Mouse (Mus musculus): ENCODE results near the gene Grhl1. TPM values are rescaled to one million over a fixed set of nuclear protein-coding genes. Genes with fewer than 3 reads are reported as not detected.

The Grhl1 gene
- polyA plus RNA-seq, 1 experiment from 2014 or later = 4.0 TPM

DNA sequence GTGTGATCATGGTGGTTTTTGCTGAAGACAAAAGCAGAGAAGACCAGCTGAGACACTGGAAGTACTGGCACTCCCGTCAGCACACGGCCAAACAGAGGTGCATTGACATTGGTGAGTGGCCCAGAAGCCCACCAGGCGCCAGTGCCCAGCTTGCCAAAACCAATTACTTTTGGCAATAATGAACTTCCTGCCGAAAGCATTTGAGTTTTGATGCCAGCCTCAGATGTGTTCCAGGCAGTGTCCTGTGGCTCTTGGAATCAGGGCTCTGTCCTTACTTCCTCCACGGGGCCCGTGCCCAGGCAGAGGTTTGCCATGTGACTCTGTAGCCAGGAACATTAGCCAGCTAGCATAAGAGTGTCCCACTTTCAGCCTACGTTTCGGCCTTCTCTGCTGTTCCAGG, 12.8 kb downstream of the Grhl1 start:
- WGBS = 83% methylated on average over 8 of the region's 8 CpGs
- no peaks in the 10 kb centered on the region for H3K4me1 ChIP-seq (ENCODE audit: insufficient read depth, low read depth, low read length)
- TF ChIP-seq EP300 (IDR thresholded peaks at IDR 0.05) = no peak
- TF ChIP-seq CTCF (IDR thresholded peaks at IDR 0.05) = no peak
- H3K9me3 ChIP-seq (ENCODE audit: low read length) = no peaks in the 10 kb centered on the region
- no peak overlapping the region for H3K9ac ChIP-seq (replicated peaks; ENCODE audit: low read depth)
- no peak overlapping the region for H3K4me3 ChIP-seq (ENCODE audit: low read depth, low read length)
- H3K27ac ChIP-seq (ENCODE audit: low read length) = no peak overlapping the region
- no peak for ATAC-seq
- no peaks in the 10 kb centered on the region for H3K27me3 ChIP-seq (replicated peaks; ENCODE audit: insufficient read depth, low read length)
- no peak overlapping the region for H3K4me2 ChIP-seq (replicated peaks; ENCODE audit: low read depth, low read length)
- no peaks in the 10 kb centered on the region for H3K36me3 ChIP-seq (ENCODE audit: insufficient read depth, low read length)
- DNase-seq (ENCODE audit: low spot score) = no peak

DNA sequence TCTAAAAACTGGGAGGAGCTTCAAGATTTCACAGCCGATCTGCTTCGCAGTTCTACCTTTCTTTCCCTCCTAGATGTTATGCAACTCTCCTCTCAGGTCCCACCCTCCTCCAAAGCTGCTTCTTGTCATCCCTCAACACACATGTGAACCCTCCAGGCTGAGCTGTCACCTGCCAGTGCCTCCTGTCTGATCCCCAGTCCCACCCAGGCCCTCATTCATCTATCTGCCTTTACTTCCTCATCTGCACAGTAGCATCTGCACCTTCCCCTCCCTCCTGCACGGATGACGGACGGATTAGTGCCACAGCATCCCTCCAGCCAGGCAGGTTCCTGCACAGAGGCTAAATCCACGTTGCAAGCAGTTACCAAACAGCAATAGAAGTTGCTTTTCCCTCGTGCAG, 14.1 kb downstream of the Grhl1 start:
- no peak overlapping the region for H3K27ac ChIP-seq (ENCODE audit: low read length)
- no peak overlapping the region for H3K9ac ChIP-seq (replicated peaks; ENCODE audit: low read depth)
- H3K4me2 ChIP-seq (replicated peaks; ENCODE audit: low read depth, low read length) = no peak overlapping the region
- no peak overlapping the region for H3K4me3 ChIP-seq (ENCODE audit: low read depth, low read length)
- no peak for DNase-seq (ENCODE audit: low spot score)
- no peaks in the 10 kb centered on the region for H3K9me3 ChIP-seq (ENCODE audit: low read length)
- H3K36me3 ChIP-seq (ENCODE audit: insufficient read depth, low read length) = no peaks in the 10 kb centered on the region
- no peak for ATAC-seq
- no peak for TF ChIP-seq EP300 (IDR thresholded peaks at IDR 0.05)
- no peak for TF ChIP-seq CTCF (IDR thresholded peaks at IDR 0.05)
- H3K4me1 ChIP-seq (ENCODE audit: insufficient read depth, low read depth, low read length) = no peaks in the 10 kb centered on the region
- WGBS = 74% methylated on average over 7 of the region's 7 CpGs
- H3K27me3 ChIP-seq (replicated peaks; ENCODE audit: insufficient read depth, low read length) = no peaks in the 10 kb centered on the region

DNA sequence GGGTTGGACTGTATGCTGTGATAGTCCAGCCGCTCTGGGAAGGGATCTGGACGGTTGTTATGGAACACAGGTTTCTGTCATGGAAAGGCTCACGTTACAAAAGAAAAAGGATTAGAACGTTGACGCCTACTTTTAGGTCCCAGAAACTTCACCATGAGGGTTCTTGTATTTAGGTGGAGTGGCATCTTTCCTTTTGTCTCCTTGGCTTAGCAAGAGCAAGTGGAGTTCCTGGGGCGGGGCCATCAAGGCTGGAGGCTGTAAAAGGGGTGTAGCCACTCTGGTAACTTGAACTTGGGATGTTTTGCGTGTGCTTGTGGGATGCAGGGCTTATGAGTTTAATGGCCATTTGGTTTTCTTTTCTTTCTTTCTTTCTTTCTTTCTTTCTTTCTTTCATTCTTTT, 18.3 kb downstream of the Grhl1 start:
- Histone ChIP-seq H3K36me3 (ENCODE audit: insufficient read depth, low read length) (no peaks in the 10 kb centered on the region), H3K27me3 (replicated peaks; ENCODE audit: insufficient read depth, low read length) (no peaks in the 10 kb centered on the region), H3K4me1 (ENCODE audit: insufficient read depth, low read depth, low read length) (peaks cover 6% of the 10 kb centered on the region; the same call in 1 of the 2 replicates), H3K4me2 (replicated peaks; ENCODE audit: low read depth, low read length) (no peak overlapping the region), H3K9me3 (ENCODE audit: low read length) (no peaks in the 10 kb centered on the region), H3K27ac (ENCODE audit: low read length) (no peak overlapping the region), H3K4me3 (ENCODE audit: low read depth, low read length) (no peak overlapping the region), H3K9ac (replicated peaks; ENCODE audit: low read depth) (no peak overlapping the region)
- TF ChIP-seq CTCF (IDR thresholded peaks at IDR 0.05) (no peak), EP300 (IDR thresholded peaks at IDR 0.05) (no peak)
- ATAC-seq (no peak), DNase-seq (ENCODE audit: low spot score) (no peak)
- 75% methylated on average over 7 of the region's 7 CpGs for WGBS

DNA sequence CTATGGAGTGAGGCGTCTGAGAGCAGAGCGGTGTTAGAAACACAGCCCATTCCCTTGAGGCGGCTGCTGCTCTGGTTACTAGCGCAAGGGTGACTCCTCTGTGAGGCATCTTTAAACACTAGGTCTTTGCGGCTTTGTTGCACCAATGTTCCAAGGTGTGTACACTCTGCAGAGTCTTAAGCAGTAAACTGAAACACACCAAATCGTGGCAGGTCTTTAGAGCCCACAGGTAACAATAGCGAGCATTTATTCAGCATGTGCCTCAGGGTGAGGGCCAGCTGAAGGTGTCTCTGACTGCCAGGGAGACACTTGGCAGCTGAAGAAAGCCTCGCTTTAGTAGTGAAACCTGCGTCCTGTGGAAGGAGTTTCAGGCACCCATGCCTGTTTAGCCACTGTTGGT, 20.0 kb downstream of the Grhl1 start:
- Histone ChIP-seq H3K4me3 (ENCODE audit: low read depth, low read length) (no peak overlapping the region), H3K27ac (ENCODE audit: low read length) (peak overlapping the region; percentile 29), H3K27me3 (replicated peaks; ENCODE audit: insufficient read depth, low read length) (no peaks in the 10 kb centered on the region), H3K4me1 (ENCODE audit: insufficient read depth, low read depth, low read length) (peaks cover 6% of the 10 kb centered on the region; the same call in 1 of the 2 replicates), H3K36me3 (ENCODE audit: insufficient read depth, low read length) (no peaks in the 10 kb centered on the region), H3K4me2 (replicated peaks; ENCODE audit: low read depth, low read length) (no peak overlapping the region), H3K9me3 (ENCODE audit: low read length) (no peaks in the 10 kb centered on the region), H3K9ac (replicated peaks; ENCODE audit: low read depth) (no peak overlapping the region)
- TF ChIP-seq CTCF (IDR thresholded peaks at IDR 0.05) = no peak
- no peak for TF ChIP-seq EP300 (IDR thresholded peaks at IDR 0.05)
- DNase-seq (ENCODE audit: low spot score) (no peak), ATAC-seq (no peak)
- 68% methylated on average over 9 of the region's 9 CpGs for WGBS

DNA sequence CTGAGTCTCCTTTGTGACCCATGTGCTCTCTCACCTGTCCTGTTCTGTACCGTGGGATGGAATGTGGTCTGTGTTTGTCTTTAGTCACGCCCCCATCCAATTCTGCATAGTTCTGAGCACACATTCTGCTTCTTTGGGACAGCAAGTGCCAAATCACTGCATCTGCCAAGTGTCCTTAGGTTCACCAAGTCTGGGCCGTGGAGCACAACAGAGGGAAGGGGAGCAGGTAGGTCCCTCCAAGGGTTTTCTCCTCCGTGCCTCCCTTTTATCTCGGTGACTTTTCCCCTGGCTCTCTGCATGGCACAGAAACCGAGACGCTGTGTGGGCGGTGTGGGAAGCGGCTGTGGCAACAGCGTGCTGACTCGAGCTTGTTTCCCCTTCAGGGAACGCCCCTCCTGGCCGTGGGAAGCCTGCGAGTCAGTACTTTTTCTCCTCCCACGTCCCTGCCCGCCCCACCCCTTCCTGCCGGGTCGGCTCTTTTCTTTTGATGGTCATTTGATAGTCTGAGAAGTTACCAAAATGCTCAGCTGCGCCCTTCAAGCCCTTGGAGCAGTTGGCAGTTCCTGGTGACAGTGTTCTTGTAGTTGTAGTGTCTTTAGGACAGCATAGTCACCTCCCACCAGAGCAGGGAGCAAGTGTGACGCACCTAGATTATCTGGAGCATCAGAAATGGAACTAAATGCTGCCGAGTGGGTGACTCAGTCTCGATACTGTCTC, 21.0 kb downstream of the Grhl1 start:
- 5% methylated on average over 22 of the region's 22 CpGs for WGBS
- H3K4me1 ChIP-seq (ENCODE audit: insufficient read depth, low read depth, low read length) = peaks cover 6% of the 10 kb centered on the region; the same call in 1 of the 2 replicates
- peak overlapping the region; percentile 30 for H3K4me3 ChIP-seq (ENCODE audit: low read depth, low read length)
- H3K36me3 ChIP-seq (ENCODE audit: insufficient read depth, low read length) = no peaks in the 10 kb centered on the region
- no peak; the same call in none of the 2 replicates for TF ChIP-seq EP300 (IDR thresholded peaks at IDR 0.05)
- H3K4me2 ChIP-seq (replicated peaks; ENCODE audit: low read depth, low read length) = peak overlapping the region; percentile 55
- H3K27ac ChIP-seq (ENCODE audit: low read length) = peak overlapping the region; percentile 29
- ATAC-seq (peak; percentile 90), DNase-seq (ENCODE audit: low spot score) (peak; percentile 86)
- no peaks in the 10 kb centered on the region for H3K9me3 ChIP-seq (ENCODE audit: low read length)
- H3K9ac ChIP-seq (replicated peaks; ENCODE audit: low read depth) = no peak overlapping the region
- no peaks in the 10 kb centered on the region for H3K27me3 ChIP-seq (replicated peaks; ENCODE audit: insufficient read depth, low read length)

DNA sequence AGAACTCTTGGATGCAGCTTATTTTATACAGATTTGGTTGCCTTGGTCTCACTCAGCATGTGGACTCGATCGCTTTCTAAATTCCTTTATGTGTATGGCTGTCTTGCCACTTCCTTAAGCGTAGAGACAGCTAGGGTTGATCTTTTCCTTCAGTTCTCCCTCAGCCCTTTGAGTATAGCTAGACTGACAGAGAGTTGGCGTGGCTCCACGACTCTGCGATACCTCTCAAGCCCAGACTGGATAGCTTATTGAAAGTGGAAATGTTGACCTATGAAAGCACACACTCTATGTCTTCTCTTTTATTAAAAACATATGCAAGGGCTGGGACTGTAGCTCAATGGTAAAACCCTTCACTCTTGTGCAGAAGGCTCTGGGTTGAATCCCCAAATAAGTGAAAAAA, 25.3 kb downstream of the Grhl1 start:
- TF ChIP-seq EP300 (IDR thresholded peaks at IDR 0.05) (no peak), CTCF (IDR thresholded peaks at IDR 0.05) (no peak)
- Histone ChIP-seq H3K27ac (ENCODE audit: low read length) (no peak overlapping the region), H3K9me3 (ENCODE audit: low read length) (no peaks in the 10 kb centered on the region), H3K36me3 (ENCODE audit: insufficient read depth, low read length) (no peaks in the 10 kb centered on the region), H3K9ac (replicated peaks; ENCODE audit: low read depth) (no peak overlapping the region), H3K27me3 (replicated peaks; ENCODE audit: insufficient read depth, low read length) (no peaks in the 10 kb centered on the region), H3K4me2 (replicated peaks; ENCODE audit: low read depth, low read length) (no peak overlapping the region), H3K4me3 (ENCODE audit: low read depth, low read length) (no peak overlapping the region), H3K4me1 (ENCODE audit: insufficient read depth, low read depth, low read length) (peaks cover 5% of the 10 kb centered on the region; the same call in 1 of the 2 replicates)
- DNase-seq (ENCODE audit: low spot score) (no peak), ATAC-seq (no peak)
- 58% methylated on average over 6 of the region's 6 CpGs for WGBS

All from lung, postnatal 0 days (tissue).